Mouse (Mus musculus) Patski (cell line): Measurements from ENCODE around the gene Nrip1. TPM values are rescaled to one million over a fixed set of nuclear protein-coding genes. Genes with fewer than 3 reads are reported as not detected.
A peak's percentile ranks its signal among the peaks of the same experiment; 100 is the strongest.

Experiments used
- ATAC-seq: fragments of 100-300 bp; one replicate; pipeline ENCODE4 v1.8.0; 2021
- CTCF ChIA-PET: fragments of 350-600 bp; sonication (Branson Sonifier 250); formaldehyde crosslinking; loops from one replicate; lab custom pipeline; 2022; ENCODE audit warnings: inconsistent platforms; lab: Charles Lee
- POLR2A ChIA-PET: fragments of 350-600 bp; sonication (Branson Sonifier 250); formaldehyde crosslinking; loops from one replicate; lab custom pipeline; 2022; ENCODE audit warnings: antibody characterized with exemption, inconsistent platforms; lab: Charles Lee
- DNase-seq: peaks from one replicate; pipeline ENCODE4 v3.0.0-alpha.2; 2011; ENCODE audit warnings: low read depth, low spot score
- H3K27me3 ChIP-seq: fragments of 371-371 bp; one replicate; pipeline ENCODE4 v1.5.1; 2021
- CTCF ChIP-seq: fragments of 100-300 bp; IDR thresholded peaks from one replicate; pipeline ENCODE4 v1.5.1; 2021
- in situ Hi-C: fragments of 300-500 bp; cut with MboI; formaldehyde crosslinking; loops from 3 replicates; pipeline ENCODE4 v1.11.1; 2018; ENCODE audit warnings: low pct_unique_long_range_greater_than_20kb, mixed read lengths
- polyA plus RNA-seq: library from polyadenylated mRNA; unstranded; gene quantifications from one replicate; pipeline ENCODE4 v1.2.3, GENCODE M21; 2021

Gene Nrip1
- polyA plus RNA-seq, 1 experiment from 2014 or later = 9.5 TPM

DNA sequence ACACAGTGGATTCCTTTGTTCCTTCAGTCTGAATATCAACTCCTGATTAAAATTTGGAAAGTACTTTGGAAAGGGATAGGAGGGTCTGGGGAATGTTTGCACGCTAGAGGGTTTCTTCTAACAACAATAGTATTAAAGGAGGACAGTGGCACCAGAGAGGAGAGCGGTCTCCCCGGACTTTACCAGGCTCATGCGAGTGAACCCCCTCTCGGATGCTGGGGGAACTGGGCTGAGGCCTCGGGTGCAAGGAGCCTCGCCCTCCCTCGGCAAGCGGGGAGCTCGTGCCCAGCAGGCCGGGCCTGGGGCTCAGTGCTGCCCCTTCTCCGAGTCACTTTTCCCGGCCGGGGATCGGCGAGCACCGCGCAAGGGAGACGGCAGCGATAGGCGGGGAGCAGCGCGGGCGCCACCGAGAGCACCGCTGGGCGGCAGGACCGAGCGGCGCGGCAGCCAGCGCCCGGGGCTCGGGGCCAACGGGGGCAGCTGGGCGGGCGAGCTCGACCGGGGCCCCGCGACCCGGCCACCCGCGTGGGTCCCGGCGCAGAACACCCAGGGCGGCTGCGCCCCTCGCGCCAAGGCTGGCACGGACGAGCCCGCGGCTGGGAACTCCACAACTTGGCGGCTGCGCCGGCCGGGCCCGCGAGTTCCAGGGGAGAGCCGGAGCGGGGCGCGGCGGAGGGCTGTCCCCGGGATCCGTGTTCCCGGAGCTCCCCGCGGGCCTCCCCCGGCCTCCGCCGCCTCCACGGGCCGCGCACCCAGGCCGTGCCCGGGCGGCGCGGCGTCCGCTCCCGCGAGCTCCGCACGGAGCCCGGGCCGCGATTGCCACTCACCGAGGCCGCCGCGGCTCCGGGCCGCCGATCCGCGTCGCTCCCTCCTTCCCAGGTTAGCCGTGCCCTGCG lies 1.3 kb downstream of the Nrip1 start:
- CTCF ChIA-PET = interaction anchor here (1.6 to 2.6 kb wide), 3 partner anchors 9 to 14 kb away, joined by 4 to 5 read pairs (median 4); no protein-coding TSS in a partner anchor
- ATAC-seq (peak; percentile 65), DNase-seq (no peak)
- TF ChIP-seq CTCF = peak; percentile 62
- POLR2A ChIA-PET = interaction anchor here (0.8 kb wide), 1 partner anchor 21 kb away, joined by 3 read pairs; no protein-coding TSS in a partner anchor
- no peaks in the 10 kb centered on the region for H3K27me3 ChIP-seq
- in situ Hi-C loops = loop anchor here (10.0 to 25.0 kb wide), 3 partner anchors 173 to 610 kb away; partner anchors contain the start of gene Hspa13

DNA sequence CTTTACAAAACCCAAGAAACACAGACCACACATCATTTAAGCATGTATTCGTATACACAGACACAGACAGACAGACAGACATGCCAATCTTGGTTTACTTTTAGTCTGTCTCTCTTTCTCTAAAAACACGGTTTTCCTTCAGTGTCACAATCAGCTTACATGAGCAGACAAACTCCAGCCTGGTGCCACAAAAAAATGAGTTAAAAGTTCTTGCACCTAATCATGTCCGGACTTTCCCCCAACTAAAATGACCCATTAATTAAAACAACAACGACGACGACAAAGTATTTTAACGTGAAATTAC lies 2.1 kb downstream of the Nrip1 start:
- no peaks in the 10 kb centered on the region for H3K27me3 ChIP-seq
- CTCF ChIA-PET = interaction anchor here (1.6 kb wide), 1 partner anchor 8 kb away, joined by 4 read pairs; no protein-coding TSS in a partner anchor
- in situ Hi-C loops = loop anchor here (10.0 to 25.0 kb wide), 3 partner anchors 173 to 609 kb away; partner anchors contain the start of gene Hspa13
- no peak for ATAC-seq
- no peak for DNase-seq
- no peak for TF ChIP-seq CTCF
- POLR2A ChIA-PET = no interaction called here

DNA sequence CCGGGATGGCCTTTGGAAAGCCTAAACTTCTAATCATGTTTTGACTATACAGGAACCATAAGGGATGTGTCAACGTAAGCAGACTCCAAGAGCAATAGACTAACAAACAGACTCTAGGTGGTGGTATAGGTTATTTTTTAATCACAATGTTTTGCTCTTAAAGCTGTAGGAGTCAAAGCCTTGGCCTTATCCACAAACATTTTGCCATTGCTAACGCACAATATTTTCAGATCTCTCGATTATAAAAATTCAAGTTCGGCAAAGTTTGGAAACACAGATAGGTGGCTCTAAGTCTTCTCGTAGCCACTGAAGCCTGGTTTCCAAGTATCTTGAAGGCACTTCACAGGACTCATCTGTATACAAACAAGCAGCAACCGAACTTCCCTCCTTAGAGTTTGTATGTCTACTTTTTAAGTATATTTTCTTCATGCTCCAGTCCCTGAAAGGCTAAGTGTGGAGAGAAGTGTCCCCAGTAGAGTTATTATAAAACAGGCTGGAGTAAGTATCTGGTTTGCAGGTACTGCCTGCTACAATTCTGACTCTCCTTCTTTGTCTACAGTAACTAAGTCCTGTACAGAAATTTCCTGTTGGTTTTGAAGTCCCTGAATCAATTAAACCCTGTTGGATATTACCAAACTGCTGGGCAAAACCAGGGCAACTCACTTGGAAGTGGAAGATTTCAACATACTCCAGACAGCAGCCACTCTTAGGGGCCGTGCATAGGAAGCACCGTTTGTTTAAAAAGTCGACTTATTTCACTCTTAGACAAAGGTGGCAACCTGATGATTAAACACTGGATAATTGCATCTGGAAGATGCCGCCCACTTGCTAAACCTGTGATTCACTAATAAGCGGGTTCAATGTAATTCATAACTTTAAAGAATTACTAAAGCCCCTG lies 2.7 kb downstream of the Nrip1 start:
- ChIA-PET POLR2A (no interaction called here), CTCF (no interaction called here)
- in situ Hi-C loops = loop anchor here (10.0 to 25.0 kb wide), 3 partner anchors 174 to 609 kb away; partner anchors contain the start of gene Hspa13
- ATAC-seq = no peak
- no peak for DNase-seq
- TF ChIP-seq CTCF = peak; percentile 19
- H3K27me3 ChIP-seq = no peaks in the 10 kb centered on the region

DNA sequence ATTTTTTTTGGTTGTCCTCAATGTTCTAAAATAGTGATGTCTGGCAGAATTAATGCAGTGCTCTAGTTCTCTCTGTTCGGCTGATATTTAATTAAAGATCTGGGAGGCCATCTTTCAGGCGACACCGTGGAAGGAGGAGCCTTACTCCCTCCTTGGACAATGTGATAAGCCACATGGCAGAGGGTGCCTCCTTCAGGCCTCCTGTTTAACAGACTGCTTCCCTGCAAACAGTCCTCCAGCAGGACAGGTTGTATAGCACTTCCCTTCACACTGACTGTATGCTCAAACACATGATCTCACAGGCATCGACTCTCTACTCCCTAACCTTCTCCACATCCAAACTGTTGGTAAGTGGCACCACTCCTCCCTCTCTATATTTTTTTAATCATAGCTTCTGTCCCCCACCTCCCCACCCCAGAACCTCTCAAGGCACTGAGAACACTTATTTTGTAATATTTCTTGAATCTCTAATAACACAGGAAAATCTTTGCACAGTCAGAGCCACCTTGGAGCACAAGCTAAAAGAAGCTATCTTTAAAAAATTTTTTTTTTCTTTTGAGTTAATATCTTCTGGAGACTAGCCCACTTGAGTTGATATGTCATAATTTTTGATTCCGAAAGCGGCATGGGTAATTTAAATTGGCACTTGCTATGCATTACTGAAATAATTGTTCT lies 3.4 kb downstream of the Nrip1 start:
- no peak for DNase-seq
- in situ Hi-C loops = loop anchor here (10.0 to 25.0 kb wide), 3 partner anchors 175 to 608 kb away; partner anchors contain the start of gene Hspa13
- ChIA-PET CTCF (no interaction called here), POLR2A (no interaction called here)
- no peaks in the 10 kb centered on the region for H3K27me3 ChIP-seq
- TF ChIP-seq CTCF = peak; percentile 43
- no peak for ATAC-seq

DNA sequence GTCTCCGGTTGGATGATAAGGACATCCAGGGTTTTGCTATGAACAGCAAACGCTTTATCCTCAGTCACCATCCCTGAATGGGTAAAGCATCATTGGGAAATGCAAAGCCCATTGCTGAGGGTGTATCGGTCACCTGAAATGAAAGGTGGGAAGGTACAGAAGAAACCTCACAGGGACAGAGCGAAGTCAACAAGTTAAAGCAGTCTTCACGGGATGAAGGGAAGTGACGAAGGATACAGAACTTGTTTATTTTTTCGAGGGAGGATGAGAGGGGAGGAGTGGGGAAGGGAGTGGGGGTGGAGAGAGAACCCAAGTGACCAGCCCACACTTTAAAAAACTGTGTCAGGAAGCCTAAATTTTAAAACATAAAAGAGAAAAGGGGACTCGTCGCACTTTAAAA lies 4.4 kb downstream of the Nrip1 start:
- DNase-seq (no peak), ATAC-seq (no peak)
- in situ Hi-C loops = loop anchor here (25.0 kb wide), 1 partner anchor 607 kb away; the partner anchor contains the start of gene Hspa13
- H3K27me3 ChIP-seq = no peaks in the 10 kb centered on the region
- TF ChIP-seq CTCF = no peak
- ChIA-PET POLR2A (no interaction called here), CTCF (no interaction called here)

DNA sequence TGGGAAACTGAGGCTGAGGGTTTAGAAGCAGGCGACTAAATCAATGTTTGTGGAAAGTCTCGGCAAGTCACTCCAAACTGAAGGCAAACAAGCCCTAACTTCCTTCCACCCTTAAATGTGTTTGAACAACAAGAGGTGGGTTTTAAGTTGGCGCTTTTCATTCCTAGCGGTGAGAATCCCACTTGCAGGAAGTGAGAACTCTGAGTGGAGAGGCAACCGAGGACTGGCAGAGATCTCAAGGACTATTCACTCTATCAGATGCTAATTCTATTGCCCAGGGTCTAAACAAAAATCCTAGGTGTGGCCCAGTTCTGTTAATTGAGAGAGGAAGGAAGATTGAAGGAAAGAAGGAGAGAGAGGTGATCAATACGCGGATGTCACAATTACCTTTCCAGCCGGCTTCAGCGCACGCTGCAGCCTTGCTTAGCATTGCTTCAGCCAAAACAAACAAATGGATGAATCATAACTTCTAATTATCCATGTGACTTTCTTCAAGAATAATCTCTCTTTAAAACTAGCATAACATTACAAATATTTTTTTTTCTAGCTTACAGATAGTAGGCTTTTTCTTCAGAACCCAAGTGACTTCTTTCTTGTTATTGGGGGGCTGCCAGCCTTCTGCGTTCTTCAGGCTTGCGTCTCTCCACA lies 6.2 kb downstream of the Nrip1 start:
- in situ Hi-C loops = loop anchor here (25.0 kb wide), 1 partner anchor 605 kb away; the partner anchor contains the start of gene Hspa13
- ATAC-seq = no peak
- DNase-seq = no peak
- CTCF ChIA-PET = interaction anchor here (1.1 kb wide), 1 partner anchor 17 kb away, joined by 3 read pairs; no protein-coding TSS in a partner anchor
- TF ChIP-seq CTCF = no peak
- POLR2A ChIA-PET = no interaction called here
- H3K27me3 ChIP-seq = no peaks in the 10 kb centered on the region

DNA sequence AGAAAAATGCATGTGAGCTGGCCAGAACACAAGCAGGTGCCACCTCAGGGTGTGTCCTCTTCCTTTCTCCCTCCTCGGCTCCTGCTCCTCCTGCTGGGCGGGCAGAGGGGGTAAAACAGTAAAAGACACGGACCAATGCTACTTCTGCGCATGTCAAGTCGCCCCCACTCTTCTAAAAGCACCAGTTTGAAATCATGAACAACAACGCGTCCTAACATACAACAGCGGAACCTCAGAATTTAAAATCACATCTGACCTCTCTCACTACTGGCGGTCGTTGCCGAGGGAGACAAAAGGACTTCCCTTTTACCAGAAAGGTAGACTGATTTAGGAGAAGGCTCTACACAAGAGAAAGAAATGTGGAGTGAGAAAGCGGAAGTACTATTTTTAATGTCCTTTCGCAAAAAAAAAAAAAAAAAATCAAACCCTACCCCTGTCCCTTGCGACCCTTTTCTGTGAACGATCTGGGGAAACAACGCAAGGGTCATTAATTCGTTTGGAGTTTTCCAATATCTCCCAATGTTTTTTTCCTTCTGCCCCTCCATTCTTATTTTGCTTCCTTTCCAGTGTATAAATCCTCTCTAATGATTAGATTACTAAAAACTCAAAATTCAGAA lies 7.7 kb downstream of the Nrip1 start:
- TF ChIP-seq CTCF = no peak
- in situ Hi-C loops = loop anchor here (25.0 kb wide), 1 partner anchor 604 kb away; the partner anchor contains the start of gene Hspa13
- DNase-seq (no peak), ATAC-seq (no peak)
- ChIA-PET POLR2A (no interaction called here), CTCF (interaction anchor here (1.1 kb wide), 1 partner anchor 15 kb away, joined by 3 read pairs; no protein-coding TSS in a partner anchor)
- H3K27me3 ChIP-seq = no peaks in the 10 kb centered on the region

DNA sequence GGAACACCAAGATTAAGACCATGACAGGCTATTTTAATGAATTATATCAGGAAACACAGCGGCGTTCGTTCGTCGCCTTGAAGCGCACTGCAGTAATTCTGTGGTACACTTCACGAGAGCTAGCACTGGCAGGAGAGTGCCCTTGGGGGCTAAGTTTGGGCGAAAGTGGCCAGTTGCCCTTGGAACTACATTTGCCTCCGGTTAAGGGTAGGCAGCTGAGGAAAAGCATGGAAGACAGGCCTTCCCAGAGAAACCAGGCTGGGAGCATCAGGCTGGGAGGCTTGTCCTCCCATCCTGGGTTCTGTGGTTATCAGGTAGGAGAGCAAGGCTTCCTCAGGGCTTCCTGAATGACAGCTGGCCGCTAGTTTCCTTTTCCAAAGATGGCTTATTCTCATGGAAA lies 8.4 kb downstream of the Nrip1 start:
- TF ChIP-seq CTCF = no peak
- ChIA-PET CTCF (no interaction called here), POLR2A (no interaction called here)
- ATAC-seq (no peak), DNase-seq (no peak)
- in situ Hi-C loops = loop anchor here (25.0 kb wide), 1 partner anchor 603 kb away; the partner anchor contains the start of gene Hspa13
- H3K27me3 ChIP-seq = no peaks in the 10 kb centered on the region

DNA sequence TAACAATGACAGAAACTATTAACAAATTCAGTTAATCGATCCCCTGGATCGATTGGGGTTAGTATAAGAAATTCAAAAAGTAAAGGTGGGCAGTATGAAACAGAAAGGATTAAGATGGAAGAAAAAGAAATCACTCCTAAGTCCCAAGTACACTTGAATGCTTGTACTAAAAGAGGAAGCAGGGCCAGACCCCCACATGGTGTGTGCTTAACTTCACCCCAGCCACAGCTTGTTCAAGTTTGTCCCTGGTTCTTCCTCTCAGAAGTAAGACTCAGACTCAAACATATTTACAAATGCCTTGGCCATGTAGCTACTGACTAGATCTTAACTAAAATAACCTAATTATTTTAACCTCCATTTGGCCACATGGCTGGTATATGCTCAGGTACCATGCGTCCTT lies 10.0 kb downstream of the Nrip1 start:
- ChIA-PET CTCF (interaction anchor here (1.3 kb wide), 1 partner anchor 9 kb away, joined by 4 read pairs; no protein-coding TSS in a partner anchor), POLR2A (no interaction called here)
- no peak for DNase-seq
- no peaks in the 10 kb centered on the region for H3K27me3 ChIP-seq
- in situ Hi-C loops = loop anchor here (25.0 kb wide), 1 partner anchor 601 kb away; the partner anchor contains the start of gene Hspa13
- TF ChIP-seq CTCF = no peak
- no peak for ATAC-seq
